Mouse (Mus musculus) telencephalon, adult 2 months (tissue): ENCODE measurements around the gene Btg1-ps2.
"Not testable (repeated sequence)": the region's sequence is repeated elsewhere in the genome, so short reads cannot be mapped to it uniquely, and the experiment has no call there.

Experiments used
- DNase-seq: peaks from one replicate; pipeline ENCODE4 v3.0.0-alpha.2; 2011; ENCODE audit warnings: low read depth, low spot score

Btg1-ps2 gene

DNA sequence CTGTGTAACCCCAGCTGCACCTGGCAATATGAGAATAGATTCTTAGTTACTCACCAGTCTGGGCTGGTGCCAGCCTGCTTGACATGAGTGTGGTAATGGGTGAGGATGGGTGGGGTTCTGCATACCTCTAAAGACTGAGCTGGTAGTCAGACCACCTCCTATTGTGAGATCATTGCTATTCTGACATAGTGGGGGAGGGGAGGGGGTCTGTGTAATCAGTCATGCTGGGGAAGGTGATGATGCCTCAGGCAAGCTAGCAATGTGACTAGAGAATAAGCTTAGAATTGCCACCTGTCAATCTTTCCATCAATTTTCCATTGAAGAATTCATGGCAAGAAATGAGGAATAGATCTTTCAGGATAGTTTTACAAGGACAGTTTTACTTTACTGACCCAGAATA is at the start of gene Btg1-ps2:
TSS of gene Btg1-ps2 (minus strand) at position 101 of the 400 bp plus-strand sequence.
- not testable (repeated sequence) for DNase-seq

DNA sequence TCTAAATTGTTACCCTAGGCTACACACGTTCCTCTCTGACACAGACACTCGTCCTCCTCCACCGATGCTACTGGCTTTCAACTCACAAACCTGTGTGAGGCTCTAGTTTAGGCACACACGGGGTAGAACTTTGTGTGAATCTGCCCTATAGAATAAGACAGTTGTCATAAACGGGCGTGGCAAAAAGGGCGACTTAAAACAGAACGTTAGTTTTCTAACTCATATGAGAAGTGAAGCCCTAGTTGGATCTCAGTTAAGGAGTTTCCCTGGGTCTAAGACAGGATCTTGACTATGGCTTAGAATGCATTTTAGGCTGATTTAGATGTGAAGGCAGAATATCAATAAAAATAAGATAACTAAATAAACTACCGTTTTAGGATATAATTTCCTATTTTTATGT is 42.1 kb upstream of the Btg1-ps2 start, which contains the start of gene Rhox11:
TSS of gene Rhox11 (minus strand) at position 101 of the 400 bp plus-strand sequence.
- DNase-seq, result no peak

DNA sequence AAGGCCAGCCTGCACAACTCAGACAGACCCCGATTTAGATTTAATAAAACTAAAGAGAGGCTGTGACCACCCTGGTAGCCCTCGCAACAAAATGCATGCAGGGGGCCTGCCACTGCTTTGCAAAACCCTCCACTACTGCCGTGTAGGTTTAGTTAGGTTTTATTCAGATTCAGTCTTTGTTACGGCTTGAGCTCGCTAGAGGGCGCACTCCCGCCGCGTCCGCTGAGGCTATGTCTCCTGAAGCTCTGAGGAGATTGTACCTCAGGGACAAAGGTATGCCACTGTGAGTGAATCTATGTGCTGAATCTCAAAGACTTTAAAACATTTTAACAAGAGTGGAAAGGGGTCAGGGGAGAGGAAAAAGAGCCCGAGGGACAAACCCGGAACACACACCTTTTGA is 41.3 kb upstream of the Btg1-ps2 start:
- DNase-seq, result peak; percentile 1

DNA sequence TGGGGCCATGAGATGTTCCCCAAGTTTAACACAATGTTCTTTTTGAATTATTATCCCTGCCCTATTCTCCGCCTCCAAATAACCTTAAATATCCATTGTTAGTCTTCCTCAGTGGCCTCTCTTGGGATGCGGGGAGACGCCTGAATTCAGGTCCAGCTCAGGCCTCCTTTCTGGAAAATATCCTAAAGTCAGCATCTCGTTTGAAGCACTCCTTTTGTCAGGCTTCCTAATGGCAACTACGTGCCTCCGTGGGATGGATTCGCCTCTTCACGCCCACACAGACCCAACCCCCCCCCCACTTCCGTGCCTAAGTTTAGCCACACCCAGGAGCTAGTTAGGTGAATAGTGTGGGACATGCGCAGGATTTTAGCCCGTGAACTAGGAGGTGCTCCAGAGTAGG is 23.3 kb upstream of the Btg1-ps2 start, which contains the start of gene Rhox10:
TSS of gene Rhox10 (plus strand) at position 301 of the 400 bp plus-strand sequence.
- no peak for DNase-seq

DNA sequence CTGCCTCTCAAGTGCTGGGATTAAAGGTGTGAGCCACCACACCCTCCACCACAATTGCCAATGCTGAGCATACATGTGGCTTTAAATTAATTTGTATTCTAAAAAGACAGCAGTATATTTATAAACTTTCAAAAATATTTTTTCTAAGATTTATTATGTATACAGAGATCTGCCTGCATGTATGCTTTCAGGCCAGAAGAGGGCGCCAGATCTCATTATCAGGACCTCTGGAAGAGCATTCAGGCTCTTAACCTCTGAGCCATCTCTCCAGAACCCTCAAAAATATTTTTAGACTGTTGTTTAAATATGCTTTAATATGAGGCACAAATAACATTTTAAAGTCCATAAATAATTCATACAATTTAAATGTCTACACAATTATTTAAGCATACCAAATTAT is 18.6 kb upstream of the Btg1-ps2 start:
- DNase-seq, result peak; percentile 0

DNA sequence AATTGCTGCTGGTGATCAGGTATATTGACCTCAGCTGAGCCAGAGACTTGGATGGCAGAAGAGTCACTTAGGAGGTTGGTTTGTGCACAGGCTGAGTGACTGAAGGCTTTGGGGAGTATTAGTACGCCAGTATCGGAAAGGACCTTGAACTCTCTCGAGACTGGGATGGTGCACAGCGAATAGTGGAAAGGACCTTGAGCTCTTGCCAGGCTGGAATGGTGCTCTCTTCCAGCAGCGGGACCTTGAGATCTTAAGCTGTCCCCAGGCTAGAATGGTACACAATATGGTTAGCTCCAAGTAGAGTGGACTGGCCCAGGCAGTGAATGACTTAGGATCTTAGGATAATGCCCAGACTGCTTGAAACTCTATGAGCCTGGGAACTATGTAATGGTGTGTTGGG is 3.2 kb downstream of the Btg1-ps2 start:
- no peak for DNase-seq

DNA sequence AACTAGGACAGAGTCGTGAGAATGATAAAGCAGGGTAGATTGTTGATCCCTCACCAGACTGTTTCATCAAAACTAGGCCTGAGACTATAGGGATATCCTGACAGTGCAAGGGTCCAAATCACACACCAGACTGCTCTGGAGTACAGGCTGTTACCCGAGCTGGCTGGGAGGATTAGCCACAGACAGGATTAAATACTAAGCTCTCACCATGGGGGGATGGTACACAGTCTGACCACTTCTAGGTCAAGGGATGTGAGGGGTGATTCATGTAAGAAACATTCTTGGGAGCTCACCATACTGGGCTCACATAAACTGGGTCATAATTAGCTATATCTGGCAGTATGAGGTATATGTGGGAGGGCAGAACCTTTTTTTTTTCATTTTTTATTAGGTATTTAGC is 9.1 kb downstream of the Btg1-ps2 start:
- no peak for DNase-seq

DNA sequence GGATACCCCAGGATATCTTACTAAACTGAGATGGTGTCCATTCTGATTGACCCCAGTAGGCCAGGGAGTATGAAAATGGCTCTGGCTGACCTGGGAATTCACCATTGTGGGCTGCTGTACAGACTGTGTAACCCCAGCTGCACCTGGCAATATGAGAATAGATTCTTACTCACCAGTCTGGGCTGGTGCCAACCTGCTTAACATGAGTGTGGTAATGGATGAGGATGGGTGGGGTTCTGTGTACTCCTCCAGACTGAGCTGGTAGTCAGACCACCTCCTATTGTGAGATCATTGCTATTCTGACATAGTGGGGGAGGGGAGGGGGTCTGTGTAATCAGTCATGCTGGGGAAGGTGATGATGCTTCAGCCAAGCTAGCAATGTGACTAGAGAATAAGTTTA is 24.3 kb downstream of the Btg1-ps2 start, which contains the start of gene Btg1-ps1:
TSS of gene Btg1-ps1 (minus strand) at position 219 of the 400 bp plus-strand sequence.
- not testable (repeated sequence) for DNase-seq

DNA sequence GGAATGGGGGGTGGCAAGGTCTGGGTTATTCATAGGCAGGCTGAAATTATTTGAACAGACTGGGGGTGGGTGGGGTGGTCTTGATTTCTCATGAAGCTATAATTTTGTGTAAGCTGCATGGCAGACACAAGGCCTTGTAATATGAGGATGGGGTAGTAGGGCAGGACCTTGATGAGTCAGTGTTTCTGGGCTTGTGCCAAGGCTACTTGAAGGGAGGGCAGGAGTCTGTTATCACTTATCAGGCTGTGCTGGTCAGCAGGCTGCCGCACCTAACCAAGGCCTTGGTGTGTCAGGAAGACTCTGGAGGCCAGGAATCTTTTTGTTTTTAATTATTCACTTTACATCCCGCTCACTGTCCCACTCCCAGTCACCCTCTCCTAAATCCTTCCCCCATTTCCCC is 34.2 kb downstream of the Btg1-ps2 start:
- DNase-seq, result no peak
